Mouse (Mus musculus): ENCODE measurements around the gene Hoxa13. TPM values are rescaled to one million over a fixed set of nuclear protein-coding genes. Genes with fewer than 3 reads are reported as not detected.

Gene Hoxa13
- total and polyA plus RNA-seq, 3 experiments: not detected

- intact Hi-C loops (cut with DNase I): loop anchor here (5.0 kb wide), 3 partner anchors 318 to 883 kb away; no protein-coding TSS in a partner anchor
- no peaks in the 10 kb centered on the region; the same call in 1 of the 2 replicates for H3K4me1 ChIP-seq (ENCODE audit: control insufficient read depth, insufficient read depth, low read length)
- no peak for DNase-seq
- H3K9ac ChIP-seq (ENCODE audit: low read depth, low read length): no peak overlapping the region
- H3K36me3 ChIP-seq (ENCODE audit: control insufficient read depth, insufficient read depth, low read length): no peaks in the 10 kb centered on the region
- no peaks in the 10 kb centered on the region for H3K79me2 ChIP-seq (replicated peaks; ENCODE audit: control insufficient read depth, insufficient read depth, low read length)
- H3K27me3 ChIP-seq (ENCODE audit: control insufficient read depth, insufficient read depth, low read length): peaks cover 33% of the 10 kb centered on the region
- H3K4me3 ChIP-seq: no peak overlapping the region
- 4% methylated on average over 25 of the region's 25 CpGs for WGBS
- TF ChIP-seq CTCF (IDR thresholded peaks at IDR 0.05): no peak
- no peak for TF ChIP-seq POLR2A (IDR thresholded peaks at IDR 0.05; ENCODE audit: insufficient read depth, low read depth, low read length)
- TF ChIP-seq EP300 (IDR thresholded peaks at IDR 0.05; ENCODE audit: insufficient read depth, low read depth, low read length): no peak
- H3K27ac ChIP-seq: no peak overlapping the region
These were observed 1.4 kb downstream of the Hoxa13 start for GRCm38 (mm10) chr6:52259081-52259790.

- peak; percentile 78 to 88 for DNase-seq
- no peaks in the 10 kb centered on the region for H3K79me2 ChIP-seq (replicated peaks; ENCODE audit: control insufficient read depth, insufficient read depth, low read length)
- no peaks in the 10 kb centered on the region; the same call in 1 of the 2 replicates for H3K4me1 ChIP-seq (ENCODE audit: control insufficient read depth, insufficient read depth, low read length)
- H3K27ac ChIP-seq: no peak overlapping the region
- H3K27me3 ChIP-seq (ENCODE audit: control insufficient read depth, insufficient read depth, low read length): peaks cover 37% of the 10 kb centered on the region
- 2% methylated on average over 6 of the region's 6 CpGs for WGBS
- intact Hi-C loops (cut with DNase I): loop anchor here (1.0 to 5.0 kb wide), 7 partner anchors 320 to 885 kb away; no protein-coding TSS in a partner anchor
- no peaks in the 10 kb centered on the region for H3K36me3 ChIP-seq (ENCODE audit: control insufficient read depth, insufficient read depth, low read length)
- TF ChIP-seq CTCF (IDR thresholded peaks at IDR 0.05): peak; percentile 93
- TF ChIP-seq EP300 (IDR thresholded peaks at IDR 0.05; ENCODE audit: insufficient read depth, low read depth, low read length): 0 out of 2 replicates have a peak, but pooled peaks have one; percentile 64
- no peak for TF ChIP-seq POLR2A (IDR thresholded peaks at IDR 0.05; ENCODE audit: insufficient read depth, low read depth, low read length)
- H3K4me3 ChIP-seq: no peak overlapping the region
- H3K9ac ChIP-seq (ENCODE audit: low read depth, low read length): no peak overlapping the region
These were observed 3.7 kb downstream of the Hoxa13 start for GRCm38 (mm10) chr6:52256956-52257355.

DNA sequence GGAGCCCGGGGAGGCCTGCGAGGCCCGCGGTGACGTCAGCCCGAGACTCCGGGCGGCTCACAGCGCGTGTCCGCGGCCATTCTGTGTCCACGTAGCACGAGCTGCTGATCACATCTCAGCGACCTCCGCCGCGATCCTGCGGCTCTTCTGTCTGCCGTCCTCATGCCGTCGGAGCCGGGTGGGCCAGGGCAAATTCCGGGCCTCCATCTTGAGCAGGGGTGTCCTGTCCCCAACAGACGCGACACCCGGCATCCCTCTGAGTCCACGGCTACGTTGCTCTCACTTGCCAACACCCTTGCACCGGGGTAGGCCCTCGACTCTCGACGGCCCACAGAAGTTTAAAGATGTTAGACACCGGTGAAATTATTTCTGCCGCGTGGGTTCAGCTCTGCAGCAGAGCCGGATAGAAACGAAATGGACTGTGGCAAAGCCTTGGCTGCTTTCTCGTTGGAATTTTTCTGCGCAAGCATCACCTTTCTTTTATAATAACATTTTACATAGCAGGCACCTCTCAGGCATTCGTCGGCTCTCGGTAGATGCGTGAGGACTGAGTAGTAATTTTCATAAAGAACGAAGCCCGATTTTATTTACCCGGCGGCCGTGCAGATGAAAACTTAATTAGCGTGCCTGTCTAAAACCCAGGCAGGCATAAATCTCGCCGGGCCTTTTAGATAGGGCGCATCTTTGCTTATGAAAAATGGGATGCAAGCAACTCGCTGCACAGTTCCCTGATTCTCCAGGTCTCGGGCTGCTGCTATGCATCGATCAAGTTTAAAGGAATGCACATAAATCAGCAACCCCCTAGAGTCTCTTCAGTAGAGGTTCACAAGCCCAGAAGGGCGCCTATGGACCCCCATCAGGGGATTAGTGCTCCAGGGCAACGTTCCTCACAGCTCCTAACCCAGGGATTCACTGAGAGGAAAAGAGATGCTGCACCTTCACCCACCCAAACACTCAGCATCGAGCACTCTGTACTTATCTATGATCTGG, 6.9 kb downstream of the Hoxa13 start:
- intact Hi-C loops (cut with DNase I): loop anchor here (5.0 kb wide), 1 partner anchor 37 kb away; no protein-coding TSS in a partner anchor
- H3K36me3 ChIP-seq (ENCODE audit: control insufficient read depth, insufficient read depth, low read length): no peaks in the 10 kb centered on the region
- no peaks in the 10 kb centered on the region for H3K79me2 ChIP-seq (replicated peaks; ENCODE audit: control insufficient read depth, insufficient read depth, low read length)
- H3K4me1 ChIP-seq (ENCODE audit: control insufficient read depth, insufficient read depth, low read length): no peaks in the 10 kb centered on the region
- peaks cover 25% of the 10 kb centered on the region for H3K27me3 ChIP-seq (ENCODE audit: control insufficient read depth, insufficient read depth, low read length)
- no peak overlapping the region for H3K9ac ChIP-seq (ENCODE audit: low read depth, low read length)
- peak; percentile 29 to 53 for DNase-seq
- 4% methylated on average over 59 of the region's 59 CpGs for WGBS
- no peak overlapping the region for H3K4me3 ChIP-seq
- no peak overlapping the region for H3K27ac ChIP-seq
- no peak for TF ChIP-seq CTCF (IDR thresholded peaks at IDR 0.05)
- no peak for TF ChIP-seq EP300 (IDR thresholded peaks at IDR 0.05; ENCODE audit: insufficient read depth, low read depth, low read length)
- TF ChIP-seq POLR2A (IDR thresholded peaks at IDR 0.05; ENCODE audit: insufficient read depth, low read depth, low read length): no peak

- Histone ChIP-seq H3K4me3 (no peak overlapping the region), H3K9ac (ENCODE audit: low read depth, low read length) (no peak overlapping the region), H3K27me3 (ENCODE audit: control insufficient read depth, insufficient read depth, low read length) (peaks cover 33% of the 10 kb centered on the region), H3K4me1 (ENCODE audit: control insufficient read depth, insufficient read depth, low read length) (no peaks in the 10 kb centered on the region), H3K79me2 (replicated peaks; ENCODE audit: control insufficient read depth, insufficient read depth, low read length) (no peaks in the 10 kb centered on the region), H3K27ac (no peak overlapping the region), H3K36me3 (ENCODE audit: control insufficient read depth, insufficient read depth, low read length) (no peaks in the 10 kb centered on the region)
- TF ChIP-seq POLR2A (IDR thresholded peaks at IDR 0.05; ENCODE audit: insufficient read depth, low read depth, low read length): no peak
- TF ChIP-seq CTCF (IDR thresholded peaks at IDR 0.05): no peak
- TF ChIP-seq EP300 (IDR thresholded peaks at IDR 0.05; ENCODE audit: insufficient read depth, low read depth, low read length): no peak
- 3% methylated on average over 35 of the region's 35 CpGs for WGBS
- DNase-seq: peak in 1 of 2 experiments; percentile 32
- intact Hi-C loops (cut with DNase I): loop anchor here (5.0 kb wide), 1 partner anchor 36 kb away; no protein-coding TSS in a partner anchor
These were observed 7.8 kb downstream of the Hoxa13 start for GRCm38 (mm10) chr6:52252775-52253376.

- WGBS: 9% methylated on average over 24 of the region's 24 CpGs
- intact Hi-C loops (cut with DNase I): loop anchor here (5.0 kb wide), 1 partner anchor 35 kb away; no protein-coding TSS in a partner anchor
- Histone ChIP-seq H3K79me2 (replicated peaks; ENCODE audit: control insufficient read depth, insufficient read depth, low read length) (no peaks in the 10 kb centered on the region), H3K36me3 (ENCODE audit: control insufficient read depth, insufficient read depth, low read length) (no peaks in the 10 kb centered on the region), H3K27ac (no peak overlapping the region), H3K27me3 (ENCODE audit: control insufficient read depth, insufficient read depth, low read length) (peaks cover 34% of the 10 kb centered on the region), H3K4me1 (ENCODE audit: control insufficient read depth, insufficient read depth, low read length) (no peaks in the 10 kb centered on the region), H3K9ac (ENCODE audit: low read depth, low read length) (no peak overlapping the region), H3K4me3 (no peak overlapping the region)
- TF ChIP-seq CTCF (IDR thresholded peaks at IDR 0.05): no peak
- TF ChIP-seq POLR2A (IDR thresholded peaks at IDR 0.05; ENCODE audit: insufficient read depth, low read depth, low read length): no peak
- TF ChIP-seq EP300 (IDR thresholded peaks at IDR 0.05; ENCODE audit: insufficient read depth, low read depth, low read length): no peak
- DNase-seq: peak in 1 of 2 experiments; percentile 18
These were observed 8.5 kb downstream of the Hoxa13 start for GRCm38 (mm10) chr6:52252016-52252774.
